Mouse (Mus musculus) liver, postnatal 0 days (tissue): ENCODE results near the gene Alkbh1. TPM values are rescaled to one million over a fixed set of nuclear protein-coding genes. Genes with fewer than 3 reads are reported as not detected.

Experiments used
- ATAC-seq: fragments of 200-750 bp; cut with Nextera tagmentation; 2 replicates; pipeline ENCODE4 v1.8.0; 2017; ENCODE audit warnings: mild to moderate bottlenecking, moderate library complexity
- DNase-seq: peaks from one replicate; pipeline ENCODE4 v3.0.0-alpha.2; 2016
- H3K27ac ChIP-seq: fragments of 300-500 bp; sonication (generic); 2 replicates; pipeline ENCODE4 v1.5.1; 2014; ENCODE audit warnings: antibody characterized with exemption, moderate library complexity, mild to moderate bottlenecking, low read depth
- H3K27me3 ChIP-seq: fragments of 300-500 bp; sonication (generic); 2 replicates; pipeline ENCODE4 v1.6.1; 2014; ENCODE audit warnings: low read length, control low read depth, mixed read lengths; ENCODE audit not compliant: insufficient read depth
- H3K36me3 ChIP-seq: fragments of 300-500 bp; sonication (generic); replicated peaks from 2 replicates; pipeline ENCODE4 v1.6.1; 2014; ENCODE audit warnings: mild to moderate bottlenecking, control low read depth, low read length, moderate library complexity, mixed read lengths; ENCODE audit not compliant: insufficient read depth
- H3K4me1 ChIP-seq: fragments of 300-500 bp; sonication (generic); 2 replicates; pipeline ENCODE4 v1.6.1; 2014; ENCODE audit warnings: antibody characterized with exemption, mild to moderate bottlenecking, control low read depth; ENCODE audit not compliant: insufficient read depth
- H3K4me2 ChIP-seq: fragments of 300-500 bp; sonication (generic); 2 replicates; pipeline ENCODE4 v1.6.1; 2014; ENCODE audit warnings: low read depth, mild to moderate bottlenecking, low read length, moderate library complexity, mixed read lengths
- H3K4me3 ChIP-seq: fragments of 300-500 bp; sonication (generic); 2 replicates; pipeline ENCODE4 v1.5.1; 2014; ENCODE audit warnings: low read depth, low read length
- H3K9ac ChIP-seq: fragments of 300-500 bp; sonication (generic); replicated peaks from 2 replicates; pipeline ENCODE4 v1.6.1; 2014; ENCODE audit warnings: mild to moderate bottlenecking, moderate library complexity
- H3K9me3 ChIP-seq: fragments of 300-500 bp; sonication (generic); 2 replicates; pipeline ENCODE4 v1.6.1; 2016; ENCODE audit warnings: mild to moderate bottlenecking, control low read depth, low read length, mixed read lengths
- CTCF ChIP-seq: sonication (generic); IDR thresholded peaks from 2 replicates; pipeline ENCODE4 v1.5.1; 2016; ENCODE audit warnings: antibody characterized with exemption, low read depth
- EP300 ChIP-seq: IDR thresholded peaks from 2 replicates; pipeline ENCODE4 v1.6.1; 2016; ENCODE audit warnings: antibody characterized with exemption, low read depth, mild to moderate bottlenecking
- WGBS: fragments of 180-500 bp; shearing (Covaris S2); extraction: QIAGEN DNeasy Blood & Tissue Kit; methylation state at CpG from one replicate; pipeline ENCODE4 v1.1.7; 2014; ENCODE audit not compliant: insufficient replicate concordance; 5-methylcytosine and 5-hydroxymethylcytosine counted together
- polyA plus RNA-seq: library from polyadenylated mRNA; unstranded; fragments of >200 nt; fragmentation: Nextera tagmentation; extraction: Ambion mirVana; gene quantifications from 2 replicates; pipeline ENCODE4 v1.2.1, GENCODE M21; 2015

Gene Alkbh1
- polyA plus RNA-seq, 1 experiment from 2014 or later: 13.1 TPM

DNA sequence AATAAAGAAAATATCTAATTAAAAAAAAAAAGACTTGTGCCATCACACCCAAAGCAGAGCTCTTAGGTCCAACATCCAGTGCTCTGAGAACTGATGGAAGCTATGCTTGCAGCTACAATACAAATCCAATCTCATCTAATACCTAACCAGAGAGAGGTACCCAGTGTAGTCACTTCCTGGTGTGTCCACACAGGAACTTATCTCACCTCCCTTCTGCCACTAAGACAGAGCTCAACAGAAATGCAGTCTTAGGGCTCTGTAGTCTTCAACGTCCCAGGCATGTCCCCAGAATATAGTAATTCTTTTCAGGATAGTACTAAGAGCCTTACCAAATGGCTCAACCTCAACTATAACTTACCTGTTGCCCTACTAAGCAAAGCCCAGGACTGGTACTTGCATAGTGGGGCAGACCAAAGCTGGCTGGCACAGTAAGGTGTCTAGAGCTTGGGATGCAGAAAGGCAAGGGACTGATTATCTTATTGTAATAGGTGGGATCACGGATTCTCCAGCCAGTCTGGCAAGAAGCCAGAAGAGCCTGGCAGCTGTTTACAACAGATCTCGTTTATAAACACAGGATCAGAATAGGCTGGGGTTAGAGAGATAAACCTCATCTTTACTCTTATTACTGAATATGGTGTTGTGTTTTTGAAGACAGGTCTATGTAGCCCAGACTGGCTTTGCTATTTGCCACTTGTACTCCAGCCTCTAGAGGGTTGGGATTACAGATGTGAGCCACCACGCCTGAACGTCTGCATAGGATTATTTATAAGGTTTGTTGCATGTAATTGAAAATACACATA is 21.9 kb downstream of the Alkbh1 start:
- no peaks in the 10 kb centered on the region for H3K9me3 ChIP-seq
- H3K27ac ChIP-seq: no peak overlapping the region
- H3K9ac ChIP-seq: no peak overlapping the region
- peak; percentile 47 for DNase-seq
- peaks cover 20% of the 10 kb centered on the region for H3K36me3 ChIP-seq
- peaks cover 3% of the 10 kb centered on the region for H3K4me1 ChIP-seq
- no peak overlapping the region for H3K4me3 ChIP-seq
- ATAC-seq: peak; percentile 40
- 54% methylated on average over 5 of the region's 5 CpGs for WGBS
- no peaks in the 10 kb centered on the region for H3K27me3 ChIP-seq
- no peak overlapping the region for H3K4me2 ChIP-seq
- TF ChIP-seq EP300 (0 out of 2 replicates have a peak, but pooled peaks have one; percentile 37), CTCF (no peak)

DNA sequence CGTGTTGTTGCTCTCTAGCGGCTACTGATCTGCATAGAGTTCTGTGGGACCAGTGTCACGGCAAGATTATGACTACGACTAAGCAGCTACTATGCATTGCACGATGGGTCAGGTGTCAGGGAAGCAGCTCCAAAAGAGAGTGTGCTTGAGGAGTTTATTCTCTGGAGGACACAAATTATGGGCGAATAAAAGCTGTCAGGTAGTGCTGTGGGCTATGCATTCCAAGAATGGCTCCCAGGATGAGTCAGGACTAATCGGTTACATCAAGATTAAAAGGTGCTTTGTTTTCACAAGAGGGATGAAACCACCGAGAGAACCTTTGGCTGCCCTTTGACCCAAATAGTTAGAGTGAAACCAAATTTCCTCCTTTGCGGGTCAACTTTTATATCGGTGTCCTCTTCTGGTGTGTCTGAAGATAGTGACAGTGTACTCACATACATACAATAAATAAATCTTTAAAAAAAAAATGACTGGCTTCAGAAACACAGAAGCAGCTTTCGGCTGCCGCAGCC is 23.8 kb downstream of the Alkbh1 start:
- peak; percentile 49; the same call in 1 of the 2 replicates for ATAC-seq
- TF ChIP-seq EP300 (no peak), CTCF (no peak)

DNA sequence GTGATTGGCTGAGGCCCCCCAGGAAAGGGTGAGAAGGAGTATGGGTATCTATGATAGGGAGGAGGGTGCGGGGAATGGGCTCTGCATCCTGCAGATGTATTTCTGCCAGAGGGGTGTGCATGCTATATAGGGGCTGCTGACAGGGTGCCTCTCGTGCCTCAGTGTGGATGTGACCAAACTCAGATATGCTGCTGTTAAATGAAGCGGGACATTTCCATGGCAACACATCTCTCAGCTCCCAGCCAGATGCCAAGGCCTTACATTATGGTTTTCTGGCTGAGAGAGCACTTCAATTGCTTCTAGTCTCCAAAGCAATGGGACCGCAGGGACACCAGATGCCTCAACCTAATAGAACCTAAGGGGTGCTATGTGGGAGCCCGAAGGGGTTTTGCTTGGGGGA is 24.9 kb downstream of the Alkbh1 start:
- Histone ChIP-seq H3K36me3 (peaks cover 8% of the 10 kb centered on the region; the same call in 1 of the 2 replicates), H3K27ac (no peak overlapping the region), H3K4me1 (peaks cover 3% of the 10 kb centered on the region), H3K27me3 (no peaks in the 10 kb centered on the region), H3K9me3 (no peaks in the 10 kb centered on the region), H3K4me3 (no peak overlapping the region), H3K4me2 (no peak overlapping the region), H3K9ac (no peak overlapping the region)
- ATAC-seq: no peak
- DNase-seq: no peak
- WGBS: 75% methylated on average over 5 of the region's 5 CpGs
- TF ChIP-seq CTCF (no peak), EP300 (no peak)

More for the DNA sequence above, 23.8 kb downstream of the Alkbh1 start:
- no peak overlapping the region; the same call in 1 of the 2 replicates for H3K9ac ChIP-seq
- peak overlapping the region; percentile 34; the same call in 1 of the 2 replicates for H3K27ac ChIP-seq
- no peaks in the 10 kb centered on the region for H3K27me3 ChIP-seq
- H3K9me3 ChIP-seq: no peaks in the 10 kb centered on the region
- H3K36me3 ChIP-seq: peaks cover 8% of the 10 kb centered on the region; the same call in 1 of the 2 replicates
- no peak for DNase-seq
- no peak overlapping the region for H3K4me3 ChIP-seq
- 52% methylated on average over 12 of the region's 12 CpGs for WGBS
- H3K4me1 ChIP-seq: peaks cover 3% of the 10 kb centered on the region
- H3K4me2 ChIP-seq: no peak overlapping the region

DNA sequence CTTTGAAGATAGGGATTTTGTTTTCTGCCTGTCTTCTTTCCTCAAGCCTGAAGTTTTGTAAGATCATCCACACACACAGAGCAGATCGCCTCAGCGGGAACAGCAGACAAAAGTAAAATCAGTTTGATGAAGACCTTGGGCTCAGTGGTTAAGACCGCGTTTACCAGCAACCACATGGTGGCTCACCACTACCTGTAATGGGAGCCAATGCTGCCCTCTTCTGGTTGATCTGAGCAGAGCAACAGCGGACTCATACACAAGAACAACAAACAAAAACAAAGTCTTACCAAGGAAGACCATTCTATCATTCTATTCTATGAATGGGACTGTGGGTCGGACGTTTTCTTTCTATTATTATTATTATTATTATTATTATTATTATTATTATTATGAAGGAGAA is 27.1 kb downstream of the Alkbh1 start:
- DNase-seq (peak; percentile 80), ATAC-seq (peak; percentile 62)
- H3K27me3 ChIP-seq: no peaks in the 10 kb centered on the region
- 21% methylated on average over 7 of the region's 7 CpGs for WGBS
- H3K4me1 ChIP-seq: no peaks in the 10 kb centered on the region; the same call in 1 of the 2 replicates
- H3K36me3 ChIP-seq: no peaks in the 10 kb centered on the region
- H3K4me2 ChIP-seq: no peak overlapping the region
- TF ChIP-seq EP300: no peak
- TF ChIP-seq CTCF: peak; percentile 89
- no peak overlapping the region for H3K4me3 ChIP-seq
- no peak overlapping the region for H3K27ac ChIP-seq
- no peak overlapping the region for H3K9ac ChIP-seq
- H3K9me3 ChIP-seq: no peaks in the 10 kb centered on the region

DNA sequence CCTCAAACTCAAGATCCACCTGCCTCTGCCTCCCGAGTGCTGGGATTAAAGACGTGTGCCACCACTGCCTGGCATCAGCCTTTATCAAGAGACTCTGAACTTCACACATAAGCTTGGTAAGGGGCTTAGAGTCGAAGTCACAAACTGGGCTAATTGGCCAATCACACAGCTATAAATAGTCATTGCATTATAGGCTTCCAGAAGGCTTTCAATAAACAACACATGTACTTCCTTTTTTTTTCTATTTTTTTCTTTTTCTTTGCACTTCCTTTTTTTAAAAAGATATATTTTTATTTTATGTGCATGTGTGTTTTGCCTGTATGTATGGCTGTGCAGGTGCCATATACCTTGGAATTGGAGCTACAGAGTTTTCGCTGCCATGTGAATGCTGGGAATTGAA is 28.5 kb downstream of the Alkbh1 start:
- H3K9me3 ChIP-seq: no peaks in the 10 kb centered on the region
- DNase-seq (no peak), ATAC-seq (no peak)
- no peaks in the 10 kb centered on the region; the same call in 1 of the 2 replicates for H3K4me1 ChIP-seq
- H3K4me3 ChIP-seq: no peak overlapping the region
- 51% methylated on average over 4 of the region's 4 CpGs for WGBS
- no peaks in the 10 kb centered on the region for H3K36me3 ChIP-seq
- H3K27ac ChIP-seq: no peak overlapping the region
- H3K27me3 ChIP-seq: no peaks in the 10 kb centered on the region
- no peak overlapping the region for H3K4me2 ChIP-seq
- H3K9ac ChIP-seq: no peak overlapping the region
- TF ChIP-seq EP300 (no peak), CTCF (no peak)

DNA sequence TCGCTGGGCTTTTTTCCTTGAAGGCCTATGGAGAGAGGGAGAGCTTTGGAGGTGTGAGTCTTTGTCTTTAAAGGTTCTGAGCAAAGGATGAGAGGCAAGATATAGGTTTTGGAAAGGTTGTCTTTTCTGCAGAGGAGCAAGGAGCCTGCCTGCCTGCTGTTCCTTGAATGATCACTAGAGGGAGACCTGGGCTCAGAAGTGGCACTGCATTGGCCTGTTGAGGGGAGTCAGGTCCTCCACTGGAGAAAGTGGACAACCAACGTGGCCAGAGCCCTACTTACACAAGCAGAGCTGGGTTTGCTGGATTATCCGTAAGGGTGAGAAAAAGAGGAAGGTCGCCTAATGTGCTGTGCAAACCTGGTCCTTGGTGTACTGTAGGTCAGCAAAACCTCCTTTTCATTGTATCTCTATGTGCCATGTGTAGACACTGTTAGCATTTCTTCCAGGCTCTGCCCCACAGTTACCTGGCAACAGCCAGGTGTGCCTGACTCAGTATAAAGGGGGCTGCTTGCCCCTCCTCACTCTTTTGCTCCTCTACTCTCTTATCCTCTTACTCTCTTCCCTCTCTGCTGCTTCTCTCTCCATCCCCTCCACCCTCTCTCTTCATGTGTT is 30.5 kb downstream of the Alkbh1 start:
- ATAC-seq (peak; percentile 48), DNase-seq (peak; percentile 77)
- no peaks in the 10 kb centered on the region for H3K27me3 ChIP-seq
- no peak overlapping the region for H3K27ac ChIP-seq
- H3K4me1 ChIP-seq: peaks cover 2% of the 10 kb centered on the region
- no peak overlapping the region for H3K9ac ChIP-seq
- H3K9me3 ChIP-seq: no peaks in the 10 kb centered on the region
- H3K4me2 ChIP-seq: no peak overlapping the region
- 11% methylated on average over 4 of the region's 4 CpGs for WGBS
- TF ChIP-seq EP300 (no peak), CTCF (peak; percentile 93)
- H3K4me3 ChIP-seq: no peak overlapping the region
- H3K36me3 ChIP-seq: no peaks in the 10 kb centered on the region
